Comparison of ENCODE assay signal across 36 mouse cellular contexts in genomic region chr14:122041413-122041825, GRCm38 (mm10). TPM values are rescaled to one million over a fixed set of nuclear protein-coding genes. Genes with fewer than 3 reads are reported as not detected.
A peak's percentile ranks its signal among the peaks of the same experiment; 100 is the strongest.
DNase-seq lines count a peak whose midpoint lies in the region; ATAC-seq and TF ChIP-seq lines count a peak whose summit lies in the region.
"Had no signal": no experiment of that assay in that cellular context is flagged by ENCODE, and none has a peak within 500 bp of the region (broad histone marks: within the 10 kb centered on the region; RNA-seq: fewer than 3 reads in every experiment).

No protein-coding gene starts in this region.

- peak overlapping the region; percentile 66; the same call in 1 of the 2 replicates for H3K4me3 ChIP-seq in G1E (ENCODE audit: low read depth, low read length)
- H3K4me3 ChIP-seq: embryonic facial prominence, embryonic 12.5 days; heart, adult 2 months; heart, embryonic 12.5 days; hindbrain, embryonic 15.5 days; limb, embryonic 12.5 days; liver, embryonic 15.5 days; lung, embryonic 15.5 days; midbrain, embryonic 10.5 days; midbrain, embryonic 15.5 days; neural tube, embryonic 15.5 days had no signal

- intact Hi-C loops in left cerebral cortex, postnatal 4 days (cut with DNase I): no loop called here

- H3K4me1 ChIP-seq in G1E (ENCODE audit: insufficient read depth, low read depth, low read length): peaks cover 75% of the 10 kb centered on the region
- H3K4me1 ChIP-seq: embryonic facial prominence, embryonic 12.5 days; heart, embryonic 12.5 days; hindbrain, embryonic 15.5 days; lung, embryonic 15.5 days; midbrain, embryonic 10.5 days; midbrain, embryonic 15.5 days; neural tube, embryonic 15.5 days had no signal

- H3K36me3 ChIP-seq in G1E (replicated peaks): peaks cover 6% of the 10 kb centered on the region
- H3K36me3 ChIP-seq: embryonic facial prominence, embryonic 12.5 days; heart, embryonic 12.5 days; hindbrain, embryonic 15.5 days; limb, embryonic 12.5 days; liver, embryonic 15.5 days; lung, embryonic 15.5 days; midbrain, embryonic 10.5 days; midbrain, embryonic 15.5 days; neural tube, embryonic 15.5 days had no signal

- H3K9me3 ChIP-seq in G1E (replicated peaks): no peaks in the 10 kb centered on the region
- H3K9me3 ChIP-seq: embryonic facial prominence, embryonic 12.5 days; heart, embryonic 12.5 days; hindbrain, embryonic 15.5 days; limb, embryonic 12.5 days; liver, embryonic 15.5 days; lung, embryonic 15.5 days; midbrain, embryonic 15.5 days; neural tube, embryonic 15.5 days had no signal

- H3K27me3 ChIP-seq in G1E (ENCODE audit: insufficient read depth, low read length): no peaks in the 10 kb centered on the region
- H3K27me3 ChIP-seq: embryonic facial prominence, embryonic 12.5 days; heart, embryonic 12.5 days; hindbrain, embryonic 15.5 days; limb, embryonic 12.5 days; liver, embryonic 15.5 days; lung, embryonic 15.5 days; midbrain, embryonic 15.5 days; neural tube, embryonic 15.5 days had no signal

- ATAC-seq in G1E (ENCODE audit: extremely low read depth, insufficient number of reproducible peaks, low FRiP score, poor library complexity, severe bottlenecking): peak; percentile 54
- ATAC-seq in activated CD4-positive, CD25-positive, alpha-beta regulatory T cell, adult 4 months: peak; percentile 51
- peak; percentile 49 for ATAC-seq in inflammation-experienced regulatory T-cells, adult 6 months
- 0 out of 2 replicates have a peak, but pooled peaks have one; percentile 17 for ATAC-seq in megakaryocyte-erythroid progenitor cell, adult 5-6 weeks (replicated peaks; ENCODE audit: low FRiP score, low TSS enrichment, poor library complexity, severe bottlenecking)
- ATAC-seq: forebrain, embryonic 14.5 days; intestine, embryonic 16.5 days; midbrain, embryonic 15.5 days had no signal

- DNase-seq in G1E (ENCODE audit: low spot score): peak; percentile 54
- no peak for DNase-seq in left cerebral cortex, postnatal 4 days
- DNase-seq in lung, postnatal 36 days: no peak
- DNase-seq in T-cell, adult 2 months (ENCODE audit: low spot score): no peak
- DNase-seq: adrenal gland, postnatal 10 days; B cell, adult 2 months; cerebellum, adult 8-10 months; cerebellum, postnatal 25 days; gastrocnemius, postnatal 36 days; heart, adult 2 months; heart, postnatal 4 days; kidney, adult 9 months; kidney, postnatal 10 days; layer of hippocampus, adult 9-11 months; lung, postnatal 4 days; spleen, adult 18-20 months; thymus, postnatal 14 days had no signal

- TF ChIP-seq CTCF in G1E (IDR thresholded peaks at IDR 0.05; ENCODE audit: low read depth, low read length): no peak

RNA-seq across cellular contexts. Expression of gene Timm8a2, which starts 6.9 kb away (rescaled TPM):
- not detected in 2 replicates for total RNA-seq in G1E (2014; fragmentation: Nextera tagmentation)
- 0.35 TPM in 1 of 2 replicates, not detected in the other for total RNA-seq in G1E (2017)
- 0.05 TPM in 1 of 2 replicates, not detected in the other for polyA plus RNA-seq in G1E (2012)
- not detected for polyA plus RNA-seq in activated CD4-positive, CD25-positive, alpha-beta regulatory T cell, adult 4 months (2017; shearing (Covaris generic))
- polyA plus RNA-seq in inflammation-experienced regulatory T-cells, adult 6 months (2017; shearing (Covaris generic)): not detected
- total RNA-seq in megakaryocyte-erythroid progenitor cell, adult 5-6 weeks (2014; fragmentation: Nextera tagmentation): not detected in 2 replicates
- not detected in 2 replicates for total RNA-seq in megakaryocyte-erythroid progenitor cell, adult 5-6 weeks (2017)
- under 1 TPM in 1 of 2 experiments, not detected in 1; 0.44 TPM for total RNA-seq in left cerebral cortex, postnatal 4 days (2021)
- total RNA-seq: gastrocnemius, adult 18-20 months; gastrocnemius, postnatal 36 days; heart, adult 2 months; heart, postnatal 4 days had no signal
- polyA plus RNA-seq: embryonic facial prominence, embryonic 12.5 days; forebrain, embryonic 14.5 days; frontal cortex, adult 2 months; heart, adult 2 months; heart, embryonic 12.5 days; heart, postnatal 0 days; hindbrain, embryonic 15.5 days; intestine, embryonic 16.5 days; limb, embryonic 12.5 days; liver, embryonic 15.5 days; lung, embryonic 15.5 days; midbrain, embryonic 10.5 days; midbrain, embryonic 15.5 days; neural tube, embryonic 15.5 days; stomach, embryonic 16.5 days; urinary bladder, adult 2 months had no signal
